Mouse (Mus musculus) hindbrain, postnatal 0 days (tissue): Measurements from ENCODE around the gene Rpe. TPM values are rescaled to one million over a fixed set of nuclear protein-coding genes. Genes with fewer than 3 reads are reported as not detected.
"Not testable (repeated sequence)": the region's sequence is repeated elsewhere in the genome, so short reads cannot be mapped to it uniquely, and the experiment has no call there.

Experiments used
- ATAC-seq: fragments of 200-750 bp; cut with Nextera tagmentation; 2 replicates; pipeline ENCODE4 v1.8.0; 2017; ENCODE audit warnings: mild to moderate bottlenecking, moderate TSS enrichment, moderate library complexity
- DNase-seq: peaks from one replicate; pipeline ENCODE4 v3.0.0-alpha.2; 2015; ENCODE audit warnings: low spot score
- H3K27ac ChIP-seq: fragments of 300-500 bp; sonication (generic); 2 replicates; pipeline ENCODE4 v1.5.1; 2014; ENCODE audit warnings: mild to moderate bottlenecking
- H3K27me3 ChIP-seq: fragments of 300-500 bp; sonication (generic); 2 replicates; pipeline ENCODE4 v1.6.1; 2014; ENCODE audit warnings: low read length, mixed read lengths; ENCODE audit not compliant: insufficient read depth
- H3K36me3 ChIP-seq: fragments of 300-500 bp; sonication (generic); 2 replicates; pipeline ENCODE4 v1.6.1; 2014; ENCODE audit warnings: low read length, mixed read lengths; ENCODE audit not compliant: insufficient read depth
- H3K4me1 ChIP-seq: fragments of 300-500 bp; sonication (generic); 2 replicates; pipeline ENCODE4 v1.6.1; 2014; ENCODE audit warnings: antibody characterized with exemption, low read length, mixed read lengths; ENCODE audit not compliant: insufficient read depth
- H3K4me2 ChIP-seq: fragments of 300-500 bp; sonication (generic); 2 replicates; pipeline ENCODE4 v1.6.1; 2014; ENCODE audit warnings: low read depth, mild to moderate bottlenecking, low read length, moderate library complexity, mixed read lengths
- H3K4me3 ChIP-seq: fragments of 300-500 bp; sonication (generic); 2 replicates; pipeline ENCODE4 v1.5.1; 2014; ENCODE audit warnings: low read length
- H3K9ac ChIP-seq: fragments of 300-500 bp; sonication (generic); replicated peaks from 2 replicates; pipeline ENCODE4 v1.6.1; 2014; ENCODE audit warnings: mild to moderate bottlenecking, low read length, moderate library complexity, mixed read lengths
- H3K9me3 ChIP-seq: fragments of 300-500 bp; sonication (generic); 2 replicates; pipeline ENCODE4 v1.6.1; 2016; ENCODE audit warnings: low read length, mixed read lengths
- CTCF ChIP-seq: IDR thresholded peaks from 2 replicates; pipeline ENCODE4 v1.5.1; 2016; ENCODE audit warnings: antibody characterized with exemption, control low read depth, low read depth
- WGBS: fragments of 180-500 bp; shearing (Covaris S2); extraction: QIAGEN DNeasy Blood & Tissue Kit; methylation state at CpG from one replicate; pipeline ENCODE4 v1.1.7; 2014; 5-methylcytosine and 5-hydroxymethylcytosine counted together
- polyA plus RNA-seq: library from polyadenylated mRNA; unstranded; fragments of >200 nt; fragmentation: Nextera tagmentation; extraction: Ambion mirVana; gene quantifications from 2 replicates; pipeline ENCODE4 v1.2.1, GENCODE M21; 2015
- total RNA-seq: library from RNA; depleted of rRNA; stranded (reverse); fragments of >200 nt; gene quantifications from 2 replicates; pipeline ENCODE4 v1.2.3, GENCODE M21; 2014

Gene Rpe
- total and polyA plus RNA-seq, 2 experiments from 2014 or later = 25.9 to 43.0 TPM

DNA sequence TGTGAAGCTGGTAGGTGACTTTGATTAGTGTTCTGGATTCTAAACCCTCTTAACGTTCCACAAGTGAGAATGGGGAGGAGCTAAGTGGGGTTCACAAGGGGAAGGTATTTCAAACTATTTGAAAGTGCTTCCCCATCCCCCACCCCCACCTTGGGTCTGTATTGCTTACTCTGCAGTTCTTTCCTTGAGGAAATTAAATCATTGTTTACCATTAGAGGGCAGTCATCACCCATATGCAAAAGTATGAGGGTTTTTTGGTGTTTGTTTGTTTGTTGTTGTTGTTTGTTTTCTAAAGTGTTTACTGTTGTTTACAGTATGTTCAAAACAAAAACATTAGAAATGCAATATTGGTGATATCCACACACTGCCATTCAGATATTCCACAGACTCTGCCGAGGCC lies 22.0 kb upstream of the Rpe start:
- Histone ChIP-seq H3K36me3 (no peaks in the 10 kb centered on the region; the same call in 1 of the 2 replicates), H3K27me3 (no peaks in the 10 kb centered on the region), H3K27ac (no peak overlapping the region), H3K9me3 (no peaks in the 10 kb centered on the region), H3K4me2 (no peak overlapping the region), H3K4me3 (no peak overlapping the region), H3K4me1 (no peaks in the 10 kb centered on the region), H3K9ac (no peak overlapping the region)
- WGBS = 26% methylated on average over 2 of the region's 2 CpGs
- no peak for ATAC-seq
- peak; percentile 52 for TF ChIP-seq CTCF
- peak; percentile 42 for DNase-seq

DNA sequence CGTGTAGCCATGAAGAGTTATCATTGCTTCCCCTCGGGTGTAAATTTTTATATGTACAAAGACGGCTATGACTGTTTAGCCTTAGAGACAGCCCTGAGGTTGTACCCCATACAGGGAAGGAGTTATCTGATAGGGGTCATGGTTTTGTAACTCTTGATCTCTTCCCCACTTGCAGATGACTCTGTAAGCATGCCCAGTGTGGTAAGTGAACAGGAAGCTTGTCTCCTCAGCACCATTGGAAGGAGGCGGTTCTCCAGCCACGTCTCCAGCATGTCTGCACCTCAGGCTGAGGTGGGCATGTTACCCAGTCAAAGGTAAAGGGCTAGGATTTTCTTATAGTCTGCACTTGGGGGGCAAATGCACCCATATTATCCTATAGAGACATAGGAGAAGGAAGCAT lies 17.7 kb upstream of the Rpe start:
- 92% methylated on average over 5 of the region's 5 CpGs for WGBS
- Histone ChIP-seq H3K4me3 (no peak overlapping the region), H3K9ac (no peak overlapping the region), H3K36me3 (no peaks in the 10 kb centered on the region), H3K27me3 (no peaks in the 10 kb centered on the region), H3K4me1 (no peaks in the 10 kb centered on the region), H3K4me2 (no peak overlapping the region), H3K27ac (no peak overlapping the region), H3K9me3 (no peaks in the 10 kb centered on the region)
- no peak for DNase-seq
- no peak for ATAC-seq
- no peak for TF ChIP-seq CTCF

GRCm38 (mm10) chr1:66691772-66692171 lies 8.9 kb upstream of the Rpe start:
- 63% methylated on average over 3 of the region's 3 CpGs for WGBS
- DNase-seq (no peak), ATAC-seq (no peak)
- Histone ChIP-seq H3K9me3 (no peaks in the 10 kb centered on the region), H3K27ac (0 out of 2 replicates have a peak overlapping the region, but pooled peaks have one; percentile 74), H3K36me3 (no peaks in the 10 kb centered on the region), H3K9ac (no peak overlapping the region), H3K4me2 (no peak overlapping the region), H3K27me3 (no peaks in the 10 kb centered on the region), H3K4me3 (no peak overlapping the region), H3K4me1 (no peaks in the 10 kb centered on the region)
- no peak for TF ChIP-seq CTCF

DNA sequence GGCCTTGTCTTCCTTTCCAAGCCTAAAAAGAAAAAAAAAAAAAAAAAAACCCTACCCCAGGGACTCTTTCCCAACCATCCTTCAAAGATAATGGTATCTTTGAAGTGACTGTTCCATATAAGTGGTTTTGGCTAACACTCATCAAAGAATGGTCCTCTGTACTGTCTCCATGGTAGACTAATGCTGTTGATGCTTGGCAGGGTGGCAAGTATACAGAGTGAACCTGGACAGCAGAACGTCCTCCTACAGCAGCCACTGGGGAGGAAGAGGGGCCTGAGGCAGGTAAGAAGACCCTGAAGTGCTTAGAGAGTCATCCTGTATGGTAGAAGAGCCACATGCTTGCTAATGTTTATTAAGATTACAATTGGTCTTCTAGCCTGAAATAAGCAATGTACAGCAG lies 8.3 kb upstream of the Rpe start:
- H3K9me3 ChIP-seq = no peaks in the 10 kb centered on the region
- 56% methylated on average over 1 of the region's 1 CpGs for WGBS
- no peak overlapping the region for H3K9ac ChIP-seq
- H3K27ac ChIP-seq = peak overlapping the region; percentile 74
- H3K4me1 ChIP-seq = no peaks in the 10 kb centered on the region
- no peak overlapping the region for H3K4me3 ChIP-seq
- no peaks in the 10 kb centered on the region for H3K36me3 ChIP-seq
- H3K4me2 ChIP-seq = no peak overlapping the region
- DNase-seq (no peak), ATAC-seq (peak; percentile 80)
- TF ChIP-seq CTCF = no peak
- no peaks in the 10 kb centered on the region for H3K27me3 ChIP-seq

GRCm38 (mm10) chr1:66692780-66693392 lies 7.7 kb upstream of the Rpe start:
- no peak overlapping the region for H3K4me3 ChIP-seq
- H3K27me3 ChIP-seq = no peaks in the 10 kb centered on the region
- H3K27ac ChIP-seq = peak overlapping the region; percentile 74
- WGBS = 59% methylated on average over 8 of the region's 8 CpGs
- H3K4me1 ChIP-seq = no peaks in the 10 kb centered on the region
- ATAC-seq = peak; percentile 97
- DNase-seq = peak; percentile 68
- no peak overlapping the region for H3K4me2 ChIP-seq
- no peaks in the 10 kb centered on the region for H3K9me3 ChIP-seq
- no peak overlapping the region for H3K9ac ChIP-seq
- H3K36me3 ChIP-seq = no peaks in the 10 kb centered on the region
- no peak for TF ChIP-seq CTCF

DNA sequence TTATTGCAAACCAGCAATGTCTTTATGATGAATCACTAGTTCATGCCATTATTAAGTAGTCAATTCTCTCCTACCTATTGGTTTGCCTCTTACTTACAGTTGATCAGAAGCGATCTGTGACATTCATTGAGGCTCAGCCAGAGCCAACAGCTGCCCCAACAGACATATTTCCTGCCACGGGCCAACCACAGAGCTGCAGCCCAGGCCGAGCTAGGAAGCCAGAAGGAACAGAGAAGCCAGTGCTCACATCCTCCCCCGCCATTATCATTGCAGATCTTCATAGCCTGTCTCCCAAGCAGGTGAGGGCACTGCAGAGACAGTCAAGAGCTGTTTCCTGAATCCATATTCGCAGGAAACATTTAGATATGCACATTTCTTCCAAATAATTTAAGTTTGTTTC lies 6.4 kb upstream of the Rpe start:
- DNase-seq (no peak), ATAC-seq (no peak)
- no peaks in the 10 kb centered on the region for H3K4me1 ChIP-seq
- no peak overlapping the region for H3K4me3 ChIP-seq
- no peaks in the 10 kb centered on the region for H3K36me3 ChIP-seq
- WGBS = 71% methylated on average over 5 of the region's 5 CpGs
- no peak overlapping the region for H3K9ac ChIP-seq
- no peak for TF ChIP-seq CTCF
- no peaks in the 10 kb centered on the region for H3K27me3 ChIP-seq
- no peak overlapping the region for H3K4me2 ChIP-seq
- no peaks in the 10 kb centered on the region for H3K9me3 ChIP-seq
- no peak overlapping the region for H3K27ac ChIP-seq

DNA sequence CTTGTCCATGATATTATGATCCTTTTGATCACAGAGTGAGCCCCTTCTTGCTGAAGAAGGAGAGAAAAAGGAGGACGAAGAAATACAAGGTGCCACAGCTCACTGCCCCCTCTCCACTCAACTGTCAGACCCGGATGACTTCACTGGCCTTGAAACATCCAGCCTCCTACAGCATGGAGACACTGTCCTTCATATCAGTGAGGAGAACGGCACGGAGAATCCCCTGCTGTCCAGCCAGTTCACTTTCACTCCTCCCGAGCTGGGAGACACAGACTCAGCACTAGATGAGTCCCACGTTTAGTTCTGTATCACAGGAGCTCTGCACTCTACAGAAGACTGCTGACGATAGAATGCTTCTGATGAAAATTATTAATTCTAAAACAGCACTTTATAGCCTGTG lies 5.3 kb upstream of the Rpe start:
- WGBS = 64% methylated on average over 7 of the region's 7 CpGs
- Histone ChIP-seq H3K9me3 (no peaks in the 10 kb centered on the region), H3K27ac (no peak overlapping the region), H3K4me3 (no peak overlapping the region), H3K36me3 (no peaks in the 10 kb centered on the region), H3K27me3 (no peaks in the 10 kb centered on the region), H3K4me1 (no peaks in the 10 kb centered on the region), H3K4me2 (no peak overlapping the region), H3K9ac (no peak overlapping the region)
- no peak for DNase-seq
- TF ChIP-seq CTCF = no peak
- ATAC-seq = no peak

- H3K27me3 ChIP-seq, H3K9ac ChIP-seq, H3K9me3 ChIP-seq, H3K36me3 ChIP-seq, H3K4me3 ChIP-seq, DNase-seq, H3K4me2 ChIP-seq, H3K27ac ChIP-seq, ATAC-seq, H3K4me1 ChIP-seq: not testable (repeated sequence)
- WGBS = 87% methylated on average over 10 of the region's 10 CpGs
These were observed 1.0 kb upstream of the Rpe start for GRCm38 (mm10) chr1:66699630-66700029.
